Mouse (Mus musculus) spleen, embryonic (tissue): ENCODE results near the gene Cdk19.
"Not testable (repeated sequence)": the region's sequence is repeated elsewhere in the genome, so short reads cannot be mapped to it uniquely, and the experiment has no call there.

Experiments used
- CTCF ChIA-PET: fragments of 350-600 bp; sonication (Branson Sonifier 250); formaldehyde crosslinking; loops from one replicate; lab custom pipeline; 2022; lab: Charles Lee

Gene Cdk19

GRCm38 (mm10) chr10:40477426-40478075, 138.2 kb downstream of the Cdk19 start:
- CTCF ChIA-PET = interaction anchor here (0.7 kb wide), 1 partner anchor 92 kb away, joined by 3 read pairs; no protein-coding TSS in a partner anchor

DNA sequence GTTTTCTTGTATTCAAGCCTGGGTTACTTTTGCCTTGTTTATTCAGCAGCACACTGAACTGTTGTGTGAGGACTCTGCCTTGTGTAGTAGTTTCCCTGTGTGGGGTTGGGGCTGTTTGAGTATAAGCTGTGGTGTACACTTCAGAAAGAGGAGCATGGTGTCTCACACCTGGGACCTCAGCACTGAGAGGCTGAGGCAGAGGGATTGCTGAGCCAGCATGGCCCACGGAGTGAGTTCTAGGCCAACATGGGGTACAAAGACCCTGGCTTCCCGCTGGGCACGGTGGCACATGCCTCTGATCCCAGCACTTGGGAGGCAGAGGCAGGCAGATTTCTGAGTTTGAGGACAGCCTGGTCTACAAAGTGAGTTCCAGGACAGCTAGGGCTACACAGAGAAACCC, 139.3 kb downstream of the Cdk19 start:
- CTCF ChIA-PET = interaction anchor here (0.7 kb wide), 1 partner anchor 19 kb away, joined by 3 read pairs; no protein-coding TSS in a partner anchor

GRCm38 (mm10) chr10:40479216-40479615, 139.9 kb downstream of the Cdk19 start:
- CTCF ChIA-PET = interaction anchor here (0.7 kb wide), 1 partner anchor 20 kb away, joined by 3 read pairs; no protein-coding TSS in a partner anchor

- CTCF ChIA-PET = no interaction called here
Measured at GRCm38 (mm10) chr10:40479621-40480193, 140.3 kb downstream of the Cdk19 start.

GRCm38 (mm10) chr10:40481534-40481933, 142.2 kb downstream of the Cdk19 start:
- CTCF ChIA-PET = no interaction called here

GRCm38 (mm10) chr10:40482285-40482684, 142.9 kb downstream of the Cdk19 start:
- CTCF ChIA-PET = no interaction called here

DNA sequence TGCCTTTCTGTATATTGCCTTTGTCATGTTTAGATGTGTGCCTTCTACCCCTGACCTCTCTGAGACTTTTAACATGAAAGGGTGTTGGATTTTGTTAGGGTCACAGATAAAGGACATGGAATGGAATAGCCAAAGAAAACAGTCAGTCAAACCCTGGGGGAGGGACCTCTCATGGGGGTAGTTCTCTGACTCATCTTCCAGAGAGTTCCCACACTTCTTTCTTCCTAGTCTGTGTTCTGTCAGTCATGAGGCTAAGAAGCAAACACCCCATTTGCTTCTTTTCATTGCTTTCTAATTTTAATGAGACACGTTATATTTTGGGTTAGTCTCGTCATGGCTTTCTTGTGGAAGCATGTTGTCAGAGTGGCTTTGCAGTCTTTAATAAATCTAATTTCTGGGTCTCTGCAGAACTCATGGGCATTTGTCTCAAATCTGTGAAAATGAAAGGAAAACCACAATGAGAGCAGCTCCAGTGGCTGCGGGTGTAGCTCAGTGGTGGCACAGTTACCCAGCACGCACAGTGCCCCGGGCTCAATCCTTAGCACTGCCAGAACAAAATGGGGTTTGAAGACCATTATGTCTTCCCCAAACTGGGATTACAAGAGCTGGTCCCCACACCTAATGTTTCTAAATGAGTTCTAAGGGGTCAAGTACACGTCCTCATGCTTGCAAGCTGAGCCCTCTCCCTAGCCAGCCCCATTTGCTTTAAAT, 149.9 kb downstream of the Cdk19 start:
- CTCF ChIA-PET = interaction anchor here (0.7 kb wide), 1 partner anchor 321 kb away, joined by 3 read pairs; no protein-coding TSS in a partner anchor

DNA sequence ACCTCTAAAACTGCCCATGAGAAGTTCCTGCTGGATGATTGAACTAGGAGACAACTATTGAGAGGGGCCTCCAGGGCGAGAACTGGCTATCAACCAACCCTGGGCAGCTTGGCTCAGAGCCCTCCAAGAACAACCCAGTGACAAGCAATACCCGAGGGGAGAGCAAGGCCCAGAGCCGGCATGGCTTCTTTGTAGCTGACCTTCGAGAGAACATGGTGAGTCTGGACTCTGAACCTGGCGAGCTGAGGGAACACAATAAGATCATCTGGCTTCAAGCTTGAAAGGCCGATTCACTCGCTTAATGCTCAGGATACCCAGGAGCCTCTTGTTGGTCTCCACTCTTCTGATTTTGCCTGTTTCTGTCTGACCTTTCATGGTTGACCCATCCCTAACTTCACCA, 151.8 kb downstream of the Cdk19 start:
- CTCF ChIA-PET = no interaction called here

- CTCF ChIA-PET = interaction anchor here (0.6 kb wide), 1 partner anchor 16 kb away, joined by 4 read pairs; no protein-coding TSS in a partner anchor
Measured at GRCm38 (mm10) chr10:40491748-40492147, 152.4 kb downstream of the Cdk19 start.

DNA sequence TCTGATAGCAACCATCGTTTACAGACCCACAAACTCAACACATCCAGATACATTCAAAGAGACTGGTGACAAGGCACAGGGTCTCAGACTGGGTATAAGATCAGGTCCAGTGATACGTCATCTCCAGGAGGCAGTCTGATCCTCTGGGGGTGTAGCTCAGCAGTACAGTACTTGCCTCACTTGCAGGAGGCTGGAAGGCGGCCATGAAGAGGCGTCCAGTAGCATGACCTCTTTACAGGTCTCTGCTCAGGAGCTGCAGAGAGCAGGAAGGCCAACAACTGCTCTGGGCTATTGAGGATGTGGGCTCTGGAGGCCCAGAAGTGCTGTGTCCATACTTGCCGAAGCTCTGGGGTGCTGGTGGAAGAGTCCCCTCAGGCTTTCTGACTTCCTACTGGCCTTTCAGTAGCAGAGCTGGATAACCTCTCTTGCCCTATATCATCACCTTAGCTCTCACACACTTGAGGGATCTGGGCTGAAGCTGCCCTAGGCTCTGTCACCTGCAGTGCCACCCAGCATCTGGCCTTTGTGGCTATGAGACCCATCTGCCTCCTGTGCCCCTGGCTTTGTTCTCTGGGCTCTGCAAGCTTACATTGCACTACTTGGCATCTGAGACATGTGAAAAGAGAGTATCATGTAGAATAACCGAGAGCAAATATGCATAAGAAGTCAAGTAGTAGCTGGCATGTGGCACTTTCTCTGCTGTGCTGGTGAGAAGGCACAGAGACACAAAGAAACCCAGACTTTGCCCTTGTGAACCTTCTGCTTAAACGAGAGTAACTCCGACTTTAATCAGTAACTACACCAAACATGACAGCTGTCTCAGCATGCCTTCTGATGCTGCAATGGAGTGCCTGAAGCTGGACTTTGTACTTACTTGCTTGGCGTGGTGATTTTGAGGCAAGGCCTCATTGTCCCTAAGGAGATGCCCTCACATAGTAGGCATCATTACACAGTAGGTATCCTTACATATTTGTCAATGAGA, 155.1 kb downstream of the Cdk19 start:
- CTCF ChIA-PET = no interaction called here

DNA sequence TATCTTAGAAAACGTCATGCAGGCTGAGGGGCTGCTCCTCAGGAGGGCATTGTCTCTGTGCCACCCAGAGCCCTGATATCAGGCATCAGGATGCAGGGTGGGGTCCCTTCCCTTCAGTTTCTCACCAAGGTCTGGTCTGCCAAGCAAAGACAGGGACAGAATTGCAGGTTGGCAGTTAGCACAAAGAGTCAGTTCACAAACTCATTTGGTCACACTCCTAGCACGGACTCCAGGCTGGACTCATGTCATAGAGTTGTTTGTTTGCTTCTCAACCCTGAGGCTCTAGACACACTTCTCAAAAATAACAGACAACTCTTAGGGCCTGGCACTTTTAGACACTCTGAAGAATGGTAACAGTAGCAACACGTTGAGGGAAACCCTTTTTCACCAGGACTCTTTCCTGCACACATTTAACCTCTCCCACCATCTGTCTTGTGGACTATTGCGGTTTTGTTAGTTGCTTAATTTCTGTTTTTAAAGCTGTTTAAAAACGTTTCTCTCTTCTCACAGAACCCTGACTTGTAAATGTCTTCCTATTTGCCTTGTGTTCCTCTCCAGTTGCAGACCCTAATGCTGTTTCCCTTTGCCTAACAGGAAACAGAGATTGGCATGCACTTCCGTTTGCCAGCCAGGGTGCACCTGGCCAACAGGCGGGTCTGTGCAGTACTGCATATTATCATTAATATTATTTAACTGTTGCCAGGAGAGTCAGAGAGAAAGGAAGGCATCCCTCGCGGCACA, 158.1 kb downstream of the Cdk19 start:
- CTCF ChIA-PET = interaction anchor here (1.0 kb wide), 1 partner anchor 35 kb away, joined by 3 read pairs; no protein-coding TSS in a partner anchor

DNA sequence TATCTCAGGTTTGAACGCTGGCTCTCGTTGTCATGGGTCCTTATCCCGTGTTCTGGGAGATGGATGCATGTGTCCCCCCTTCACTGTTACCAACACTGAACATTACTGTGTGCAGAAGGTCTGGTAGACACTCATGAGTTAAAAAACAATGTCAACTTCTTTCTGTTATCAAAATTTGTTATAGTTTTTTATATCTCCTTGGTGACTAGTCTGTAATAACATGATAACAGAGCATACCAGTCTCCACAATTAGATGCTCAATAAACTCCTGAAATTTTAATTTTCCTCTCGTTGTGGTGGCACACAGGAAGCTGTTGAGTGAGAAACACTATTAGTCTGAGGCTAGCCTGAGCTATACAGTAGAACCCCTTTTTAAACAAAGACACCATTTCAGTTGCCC, 159.1 kb downstream of the Cdk19 start:
- CTCF ChIA-PET = no interaction called here

DNA sequence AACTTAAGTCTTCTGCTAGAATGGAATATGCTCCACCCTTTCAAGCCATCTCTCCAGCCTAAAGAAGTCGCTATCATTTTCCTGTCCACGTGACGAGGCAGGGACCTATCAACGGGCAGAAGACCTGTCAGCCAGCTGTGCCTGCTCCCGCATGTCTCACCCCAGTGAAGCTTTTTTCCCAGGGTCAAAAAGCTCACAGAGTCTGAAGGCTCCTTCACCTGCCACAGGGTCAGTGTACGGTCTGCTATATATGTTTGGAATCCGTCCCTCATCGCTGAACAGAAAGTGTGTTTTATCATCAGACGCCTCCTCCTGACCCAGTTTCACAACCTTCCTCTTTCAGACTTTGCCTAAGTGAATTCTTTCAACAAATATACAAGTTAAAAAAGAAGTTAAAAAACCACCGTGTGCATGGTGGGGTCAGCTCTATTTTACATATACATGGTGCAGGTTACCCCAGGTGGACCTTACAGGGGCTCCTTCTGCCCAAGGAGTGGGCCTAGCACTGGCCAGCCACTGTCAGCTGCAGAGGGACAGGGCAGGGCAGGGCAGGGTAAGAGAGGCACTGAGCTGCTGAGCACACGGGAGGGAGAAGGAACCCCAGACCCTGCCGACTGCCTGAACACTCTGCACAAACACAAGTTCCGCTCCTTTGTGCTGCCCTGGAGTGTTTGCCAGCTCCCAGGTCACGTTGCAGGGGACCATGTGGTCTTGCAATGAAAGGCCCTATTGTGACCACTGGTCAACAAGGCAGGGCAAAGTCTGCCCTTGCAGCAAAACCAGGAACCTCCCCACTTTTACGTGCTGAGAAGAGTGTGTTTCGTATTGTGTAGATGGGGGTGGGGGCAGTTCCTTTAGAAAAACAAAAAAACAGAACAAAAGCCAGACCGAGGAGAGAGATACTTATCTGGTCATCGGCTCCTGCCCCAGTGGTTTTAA, 160.2 kb downstream of the Cdk19 start:
- CTCF ChIA-PET = interaction anchor here (0.6 kb wide), 1 partner anchor 9 kb away, joined by 4 read pairs; no protein-coding TSS in a partner anchor

DNA sequence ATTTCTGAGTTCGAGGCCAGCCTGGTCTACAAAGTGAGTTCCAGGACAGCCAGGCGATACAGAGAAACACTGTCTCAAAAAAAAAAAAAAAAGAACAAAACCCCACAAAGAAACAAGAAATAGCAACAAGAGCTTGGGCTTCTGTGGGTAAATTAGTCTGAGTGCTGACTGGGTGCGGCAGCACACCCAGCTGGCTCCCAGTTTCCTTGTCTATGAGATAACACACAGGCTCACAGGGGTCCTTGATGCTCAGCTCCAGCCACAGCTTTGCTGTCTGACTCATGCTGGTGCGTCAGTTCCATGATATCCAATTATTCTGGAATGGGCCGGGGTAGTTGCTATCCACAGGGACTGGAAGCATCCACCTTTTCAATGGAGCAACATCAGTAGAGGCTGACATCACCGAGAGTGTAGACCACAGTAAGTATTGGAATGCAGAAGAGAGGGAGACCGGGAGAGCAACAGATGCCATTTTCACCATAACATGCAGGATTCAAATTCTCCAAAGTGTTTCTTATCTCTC, 161.4 kb downstream of the Cdk19 start:
- CTCF ChIA-PET = interaction anchor here (0.7 kb wide), 1 partner anchor 25 kb away, joined by 5 read pairs; no protein-coding TSS in a partner anchor

GRCm38 (mm10) chr10:40502734-40503133, 163.4 kb downstream of the Cdk19 start:
- CTCF ChIA-PET = no interaction called here

- CTCF ChIA-PET = no interaction called here
Measured at GRCm38 (mm10) chr10:40510356-40510755, 171.0 kb downstream of the Cdk19 start.

GRCm38 (mm10) chr10:40511221-40511677, 171.9 kb downstream of the Cdk19 start:
- CTCF ChIA-PET = no interaction called here

DNA sequence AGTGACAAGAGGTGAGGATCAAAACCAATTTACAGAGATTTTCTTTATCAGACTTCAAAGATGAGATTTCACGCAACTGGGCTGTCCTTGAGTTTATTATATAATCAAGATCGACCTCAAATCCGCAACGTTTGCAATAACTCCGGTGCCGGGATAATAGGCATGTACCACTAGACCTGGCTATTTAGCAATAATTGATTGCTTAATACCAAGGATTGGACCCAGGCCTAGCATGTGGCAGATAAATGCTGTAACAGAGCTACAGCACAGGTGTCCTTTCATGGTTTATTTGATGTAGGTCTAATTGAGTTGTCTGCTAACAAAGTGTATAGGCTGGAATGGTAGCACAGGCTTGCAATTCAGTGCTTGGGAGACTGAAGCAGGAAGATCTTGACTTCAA, 172.8 kb downstream of the Cdk19 start:
- CTCF ChIA-PET = interaction anchor here (0.6 kb wide), 1 partner anchor 68 kb away, joined by 3 read pairs; no protein-coding TSS in a partner anchor

DNA sequence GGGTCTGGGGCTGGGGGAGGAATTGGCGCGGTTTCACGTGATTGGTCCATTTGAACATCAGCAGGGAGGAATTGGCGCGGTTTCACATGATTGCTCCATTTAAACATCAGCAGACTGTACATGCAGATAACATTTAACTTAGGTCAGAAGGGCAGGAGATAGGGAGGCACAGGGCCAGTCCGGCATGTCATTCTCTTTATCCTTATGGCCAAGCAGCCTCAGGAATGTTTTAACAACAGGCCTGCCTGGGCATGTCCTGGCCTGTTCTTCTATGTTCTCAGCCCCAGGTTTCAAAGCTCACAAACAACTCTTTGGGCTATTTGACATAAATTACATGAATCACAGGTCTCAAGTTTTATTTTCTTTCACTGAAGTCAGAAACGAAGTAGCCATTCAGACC, 173.6 kb downstream of the Cdk19 start:
- CTCF ChIA-PET = not testable (repeated sequence)
